Mouse (Mus musculus) embryonic facial prominence, embryonic 15.5 days (tissue): Measurements from ENCODE around the gene Oard1. TPM values are rescaled to one million over a fixed set of nuclear protein-coding genes. Genes with fewer than 3 reads are reported as not detected.

Source experiments
- ATAC-seq: fragments of 200-750 bp; cut with Nextera tagmentation; 2 replicates; pipeline ENCODE4 v1.8.0; 2017; ENCODE audit warnings: low read depth, moderate TSS enrichment; ENCODE audit not compliant: insufficient number of reproducible peaks, low FRiP score, low TSS enrichment
- H3K27ac ChIP-seq: fragments of 300-500 bp; sonication (generic); replicated peaks from 2 replicates; pipeline ENCODE4 v1.5.1; 2015; ENCODE audit warnings: mild to moderate bottlenecking, inconsistent platforms
- H3K27me3 ChIP-seq: fragments of 300-500 bp; sonication (generic); 2 replicates; pipeline ENCODE4 v1.6.1; 2015; ENCODE audit warnings: inconsistent platforms
- H3K36me3 ChIP-seq: fragments of 300-500 bp; sonication (generic); 2 replicates; pipeline ENCODE4 v1.6.1; 2015; ENCODE audit warnings: mild to moderate bottlenecking, inconsistent platforms
- H3K4me1 ChIP-seq: fragments of 300-500 bp; sonication (generic); 2 replicates; pipeline ENCODE4 v1.6.1; 2015; ENCODE audit warnings: inconsistent platforms
- H3K4me2 ChIP-seq: fragments of 300-500 bp; sonication (generic); replicated peaks from 2 replicates; pipeline ENCODE4 v1.6.1; 2015; ENCODE audit warnings: mild to moderate bottlenecking, inconsistent platforms
- H3K4me3 ChIP-seq: fragments of 300-500 bp; sonication (generic); replicated peaks from 2 replicates; pipeline ENCODE4 v1.5.1; 2015; ENCODE audit warnings: mild to moderate bottlenecking, inconsistent platforms
- H3K9ac ChIP-seq: fragments of 300-500 bp; sonication (generic); 2 replicates; pipeline ENCODE4 v1.6.1; 2015; ENCODE audit warnings: inconsistent platforms
- H3K9me3 ChIP-seq: fragments of 300-500 bp; sonication (generic); replicated peaks from 2 replicates; pipeline ENCODE4 v1.6.1; 2016; ENCODE audit warnings: inconsistent platforms
- whole genome bisulfite sequencing: fragments of 180-500 bp; shearing (Covaris S2); methylation state at CpG from one replicate; pipeline ENCODE4 v1.1.7; 2015; 5-methylcytosine and 5-hydroxymethylcytosine counted together
- polyA plus RNA-seq: library from polyadenylated mRNA; unstranded; fragments of >200 nt; fragmentation: Nextera tagmentation; extraction: Ambion mirVana; gene quantifications from 2 replicates; pipeline ENCODE4 v1.2.1, GENCODE M21; 2015

Gene Oard1
- polyA plus RNA-seq, 1 experiment from 2014 or later = 46.5 TPM

GRCm38 (mm10) chr17:48426991-48427750 lies 17.4 kb downstream of the Oard1 start:
- Histone ChIP-seq H3K4me3 (no peak overlapping the region), H3K4me2 (no peak overlapping the region), H3K9ac (no peak overlapping the region), H3K27ac (no peak overlapping the region), H3K27me3 (no peaks in the 10 kb centered on the region), H3K36me3 (no peaks in the 10 kb centered on the region), H3K4me1 (peaks cover 23% of the 10 kb centered on the region), H3K9me3 (no peaks in the 10 kb centered on the region)
- WGBS = 54% methylated on average over 13 of the region's 13 CpGs
- ATAC-seq = no peak

GRCm38 (mm10) chr17:48427852-48428530 lies 18.2 kb downstream of the Oard1 start:
- Histone ChIP-seq H3K4me2 (no peak overlapping the region), H3K4me3 (no peak overlapping the region), H3K9ac (no peak overlapping the region), H3K36me3 (no peaks in the 10 kb centered on the region), H3K9me3 (no peaks in the 10 kb centered on the region), H3K27ac (peak overlapping the region; percentile 9; the same call in 1 of the 2 replicates), H3K4me1 (peaks cover 26% of the 10 kb centered on the region), H3K27me3 (no peaks in the 10 kb centered on the region)
- WGBS = 41% methylated on average over 11 of the region's 11 CpGs
- no peak for ATAC-seq

GRCm38 (mm10) chr17:48430394-48430793 lies 20.6 kb downstream of the Oard1 start:
- Histone ChIP-seq H3K27me3 (no peaks in the 10 kb centered on the region), H3K9me3 (no peaks in the 10 kb centered on the region), H3K36me3 (no peaks in the 10 kb centered on the region), H3K9ac (no peak overlapping the region), H3K4me1 (peaks cover 27% of the 10 kb centered on the region), H3K4me2 (no peak overlapping the region), H3K4me3 (no peak overlapping the region), H3K27ac (no peak overlapping the region)
- WGBS = 29% methylated on average over 5 of the region's 5 CpGs
- ATAC-seq = no peak

- no peak overlapping the region for H3K4me3 ChIP-seq
- H3K4me2 ChIP-seq = no peak overlapping the region
- H3K36me3 ChIP-seq = no peaks in the 10 kb centered on the region
- 58% methylated on average over 5 of the region's 5 CpGs for WGBS
- no peak for ATAC-seq
- no peak overlapping the region for H3K27ac ChIP-seq
- peaks cover 26% of the 10 kb centered on the region for H3K4me1 ChIP-seq
- no peak overlapping the region for H3K9ac ChIP-seq
- H3K9me3 ChIP-seq = no peaks in the 10 kb centered on the region
- no peaks in the 10 kb centered on the region for H3K27me3 ChIP-seq
These were observed 21.2 kb downstream of the Oard1 start for GRCm38 (mm10) chr17:48431054-48431453.

GRCm38 (mm10) chr17:48432158-48432980 lies 22.6 kb downstream of the Oard1 start, which contains the start of gene Apobec2:
TSS of gene Apobec2 (minus strand) at chr17:48432930.
- peaks cover 29% of the 10 kb centered on the region for H3K4me1 ChIP-seq
- no peaks in the 10 kb centered on the region for H3K9me3 ChIP-seq
- H3K4me2 ChIP-seq = no peak within 1 kb of the TSS
- no peaks in the 10 kb centered on the region for H3K27me3 ChIP-seq
- 59% methylated on average over 16 of the region's 16 CpGs for WGBS
- H3K36me3 ChIP-seq = no peaks in the 10 kb centered on the region
- ATAC-seq = 0 out of 2 replicates have a peak, but pooled peaks have one; percentile 40
- H3K27ac ChIP-seq = 0 out of 2 replicates have a peak within 1 kb of the TSS, but pooled peaks have one; percentile 55
- no peak within 1 kb of the TSS for H3K9ac ChIP-seq
- H3K4me3 ChIP-seq = peak within 1 kb of the TSS; percentile 2; the same call in 1 of the 2 replicates

GRCm38 (mm10) chr17:48433006-48433655 lies 23.3 kb downstream of the Oard1 start:
- Histone ChIP-seq H3K9ac (no peak overlapping the region), H3K4me1 (peaks cover 30% of the 10 kb centered on the region), H3K27ac (no peak overlapping the region), H3K4me3 (no peak overlapping the region), H3K4me2 (no peak overlapping the region), H3K36me3 (no peaks in the 10 kb centered on the region), H3K27me3 (no peaks in the 10 kb centered on the region), H3K9me3 (no peaks in the 10 kb centered on the region)
- 61% methylated on average over 20 of the region's 20 CpGs for WGBS
- no peak for ATAC-seq

GRCm38 (mm10) chr17:48433689-48434330 lies 24.0 kb downstream of the Oard1 start:
- WGBS = 64% methylated on average over 6 of the region's 6 CpGs
- Histone ChIP-seq H3K9ac (no peak overlapping the region), H3K4me3 (no peak overlapping the region), H3K36me3 (no peaks in the 10 kb centered on the region), H3K4me1 (peaks cover 28% of the 10 kb centered on the region), H3K4me2 (no peak overlapping the region), H3K27ac (no peak overlapping the region), H3K27me3 (no peaks in the 10 kb centered on the region), H3K9me3 (no peaks in the 10 kb centered on the region)
- ATAC-seq = no peak

GRCm38 (mm10) chr17:48434479-48434878 lies 24.7 kb downstream of the Oard1 start:
- peaks cover 28% of the 10 kb centered on the region for H3K4me1 ChIP-seq
- no peaks in the 10 kb centered on the region for H3K36me3 ChIP-seq
- ATAC-seq = no peak
- 80% methylated on average over 5 of the region's 5 CpGs for WGBS
- H3K4me2 ChIP-seq = no peak overlapping the region
- H3K27me3 ChIP-seq = no peaks in the 10 kb centered on the region
- no peaks in the 10 kb centered on the region for H3K9me3 ChIP-seq
- no peak overlapping the region for H3K27ac ChIP-seq
- no peak overlapping the region for H3K4me3 ChIP-seq
- H3K9ac ChIP-seq = no peak overlapping the region

- peaks cover 25% of the 10 kb centered on the region for H3K4me1 ChIP-seq
- no peak overlapping the region for H3K4me2 ChIP-seq
- WGBS = 74% methylated on average over 1 of the region's 1 CpGs
- no peak overlapping the region for H3K4me3 ChIP-seq
- no peaks in the 10 kb centered on the region for H3K36me3 ChIP-seq
- no peaks in the 10 kb centered on the region for H3K9me3 ChIP-seq
- no peak overlapping the region for H3K27ac ChIP-seq
- H3K27me3 ChIP-seq = no peaks in the 10 kb centered on the region
- ATAC-seq = peak; percentile 22
- H3K9ac ChIP-seq = no peak overlapping the region
These were observed 26.7 kb downstream of the Oard1 start for GRCm38 (mm10) chr17:48436487-48436886.

GRCm38 (mm10) chr17:48437421-48437911 lies 27.7 kb downstream of the Oard1 start:
- 0 out of 2 replicates have a peak overlapping the region, but pooled peaks have one; percentile 34 for H3K27ac ChIP-seq
- no peak overlapping the region for H3K9ac ChIP-seq
- H3K9me3 ChIP-seq = no peaks in the 10 kb centered on the region
- WGBS = 27% methylated on average over 7 of the region's 7 CpGs
- H3K4me2 ChIP-seq = no peak overlapping the region
- no peaks in the 10 kb centered on the region for H3K36me3 ChIP-seq
- H3K4me3 ChIP-seq = no peak overlapping the region
- H3K4me1 ChIP-seq = peaks cover 23% of the 10 kb centered on the region
- ATAC-seq = peak; percentile 22; the same call in 1 of the 2 replicates
- H3K27me3 ChIP-seq = no peaks in the 10 kb centered on the region
